Mouse (Mus musculus): ENCODE measurements around the gene Fut4.

DNA sequence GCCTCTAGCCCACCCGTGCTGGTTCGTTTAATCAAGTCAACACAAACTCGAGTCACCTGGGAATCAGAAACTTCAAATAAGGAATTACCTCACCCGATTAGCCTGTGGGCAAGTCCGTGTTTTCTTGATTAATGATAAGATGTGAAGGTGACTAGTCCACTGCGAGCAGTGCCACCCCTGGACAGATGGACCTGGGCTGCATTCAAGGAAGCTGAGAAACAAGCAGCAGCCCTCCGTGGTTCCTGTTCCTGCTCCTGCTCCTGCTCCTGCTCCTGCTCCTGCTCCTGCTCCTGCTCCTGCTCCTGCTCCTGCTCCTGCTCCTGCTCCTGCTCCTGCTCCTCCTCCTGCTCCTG lies 52.9 kb downstream of the Fut4 start:
- TF ChIP-seq CTCF (IDR thresholded peaks at IDR 0.05; ENCODE audit: borderline replicate concordance, insufficient read depth, low read length) (no peak), POLR2A (IDR thresholded peaks at IDR 0.05; ENCODE audit: low read depth, low read length) (no peak)

Data from embryonic fibroblast, embryonic 13.5 days (primary cell).